Mouse (Mus musculus) frontal cortex, postnatal 10 days (tissue): ENCODE measurements around the gene Fxyd7.

Source experiments
- DNase-seq, 2 experiments: peaks; one replicate each; pipeline ENCODE4 v3.0.0; 2022; ENCODE audit warnings: low spot score in 2 of 2, mixed read lengths in 1 of 2

Fxyd7 gene

GRCm38 (mm10) chr7:31008175-31008574 lies 43.1 kb downstream of the Fxyd7 start:
- DNase-seq = no peak

GRCm38 (mm10) chr7:31007775-31008174 lies 43.5 kb downstream of the Fxyd7 start:
- DNase-seq = no peak

GRCm38 (mm10) chr7:31002650-31003049 lies 48.6 kb downstream of the Fxyd7 start:
- DNase-seq = no peak

GRCm38 (mm10) chr7:31000505-31001020 lies 50.7 kb downstream of the Fxyd7 start:
- DNase-seq = peak; percentile 16 to 17

GRCm38 (mm10) chr7:30996491-30996890 lies 54.8 kb downstream of the Fxyd7 start:
- DNase-seq = no peak

- no peak for DNase-seq
Measured at GRCm38 (mm10) chr7:30993986-30994385, 57.3 kb downstream of the Fxyd7 start.
